Mouse (Mus musculus) lung, postnatal 14 days (tissue): Measurements from ENCODE around the gene Pdhx.

Source experiments
- DNase-seq: peaks from one replicate; pipeline ENCODE4 v3.0.0; 2021

Gene Pdhx

GRCm38 (mm10) chr2:102986964-102987707, 86.2 kb downstream of the Pdhx start:
- peak; percentile 30 for DNase-seq

DNA sequence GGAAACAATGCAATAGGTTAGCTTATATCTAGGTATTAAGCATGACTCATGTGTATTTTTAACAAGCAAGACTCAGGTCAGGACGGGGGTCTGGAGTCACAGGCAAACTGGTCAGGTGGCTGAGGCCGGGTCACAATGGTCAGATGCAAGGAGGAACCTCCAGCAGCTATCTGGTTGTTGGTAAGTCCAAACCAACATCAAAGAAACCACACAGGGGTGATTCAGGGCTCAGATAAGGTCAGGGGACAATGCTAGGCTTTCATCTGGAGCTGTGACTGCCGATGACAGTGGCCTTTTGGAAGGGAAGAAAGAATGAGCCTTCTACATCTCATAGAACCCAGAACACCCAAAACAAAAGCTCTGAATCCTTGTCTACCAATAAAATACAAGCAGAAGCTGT, 86.9 kb downstream of the Pdhx start:
- DNase-seq: no peak

DNA sequence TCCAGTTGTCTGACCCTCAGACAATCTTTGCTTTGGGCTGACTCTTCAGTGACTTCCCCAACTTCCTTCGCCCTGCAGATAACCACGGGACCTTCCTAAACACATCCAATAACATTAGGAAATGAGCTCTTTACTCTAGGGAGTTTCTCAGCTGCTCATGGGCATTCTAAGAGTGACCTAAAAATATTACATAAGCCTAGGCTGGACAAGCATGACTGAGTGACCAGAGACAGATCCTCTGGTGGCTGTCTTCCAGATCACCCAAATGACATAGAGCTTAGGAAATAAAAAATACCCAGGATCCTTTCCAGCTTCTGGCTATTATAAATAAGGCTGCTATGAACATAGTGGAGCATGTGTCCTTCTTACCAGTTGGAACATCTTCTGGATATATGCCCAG, 90.5 kb downstream of the Pdhx start:
- peak; percentile 23 for DNase-seq

GRCm38 (mm10) chr2:102981446-102982314, 91.6 kb downstream of the Pdhx start:
- no peak for DNase-seq

DNA sequence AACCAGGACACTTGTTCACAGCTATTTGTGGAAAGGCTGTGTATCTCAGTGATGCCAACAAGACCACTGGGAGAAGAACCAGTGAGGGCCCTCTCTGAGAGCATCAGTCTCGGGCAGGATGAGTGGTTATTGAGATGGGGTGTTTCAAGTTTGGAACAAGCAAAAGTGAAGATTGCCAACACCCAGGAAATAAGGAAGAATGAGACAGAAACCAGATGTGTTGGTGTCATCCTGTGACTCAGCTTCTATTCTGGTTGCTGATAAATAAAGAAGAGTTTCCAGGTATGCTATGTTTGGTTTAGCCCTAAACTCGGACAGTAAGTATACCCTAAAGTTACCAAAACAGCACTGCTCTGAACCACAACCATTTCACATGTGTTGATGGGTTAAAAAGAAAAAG, 92.4 kb downstream of the Pdhx start:
- DNase-seq: no peak

- DNase-seq: no peak
Observed at GRCm38 (mm10) chr2:102979519-102979918, 93.8 kb downstream of the Pdhx start.

DNA sequence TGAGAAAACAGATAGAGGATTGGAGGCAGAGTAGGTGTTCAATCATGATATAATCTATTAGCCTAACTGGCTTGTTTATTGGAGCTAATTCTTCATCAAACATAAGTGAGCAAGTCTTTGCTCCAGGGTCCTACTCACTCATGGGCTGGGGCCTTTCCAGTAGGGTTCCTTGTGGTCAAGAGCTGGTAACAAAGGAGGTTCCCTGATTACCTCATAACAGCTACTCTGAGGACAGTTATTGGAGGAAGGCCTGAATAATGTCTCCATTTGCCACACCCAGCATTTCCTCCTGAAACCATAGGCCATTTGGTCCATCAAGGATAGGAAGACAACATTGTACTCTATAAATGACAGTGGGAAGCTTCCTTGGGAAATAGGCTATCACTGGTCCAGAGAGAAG, 94.2 kb downstream of the Pdhx start:
- DNase-seq: no peak

- no peak for DNase-seq
Observed at GRCm38 (mm10) chr2:102975358-102975945, 97.9 kb downstream of the Pdhx start.

GRCm38 (mm10) chr2:102973115-102973514, 100.2 kb downstream of the Pdhx start:
- DNase-seq: no peak

DNA sequence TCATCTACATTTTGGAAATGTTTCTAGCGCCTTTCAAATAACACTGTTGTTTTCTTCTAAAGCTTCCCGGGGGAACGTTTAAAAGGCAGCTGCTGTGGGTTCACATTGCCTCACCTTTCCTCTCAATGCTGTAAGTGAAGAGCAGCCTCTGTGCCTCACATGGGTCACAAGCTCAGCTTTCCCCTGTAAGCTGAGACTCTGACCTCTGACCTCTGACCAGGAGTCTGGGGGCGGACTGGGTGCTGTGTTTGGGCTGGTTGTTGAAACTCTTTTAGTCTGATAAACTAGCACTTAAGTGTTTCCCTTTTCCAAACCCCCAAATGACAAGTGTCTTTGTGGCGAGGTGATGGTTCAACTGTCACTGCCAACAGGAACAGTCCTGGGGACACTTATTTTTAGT, 100.7 kb downstream of the Pdhx start:
- no peak for DNase-seq

DNA sequence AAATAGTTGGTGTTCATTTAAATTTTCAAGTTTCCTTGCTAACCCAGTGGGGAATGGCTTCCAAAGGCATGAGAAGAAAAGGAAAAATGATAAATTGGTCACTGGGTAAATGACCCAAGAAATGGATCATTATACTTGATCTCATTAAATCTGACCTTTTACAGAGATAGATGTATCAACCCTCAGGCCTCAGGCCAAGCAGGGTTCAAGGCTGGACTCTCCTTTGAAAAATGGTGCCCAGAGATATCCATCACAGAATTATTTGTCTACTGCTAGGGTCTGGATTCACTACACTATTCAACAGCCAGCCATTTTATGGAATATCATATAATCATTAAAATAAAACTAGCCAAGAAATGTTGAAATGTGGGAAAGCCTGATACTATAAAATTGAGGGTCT, 101.4 kb downstream of the Pdhx start:
- no peak for DNase-seq
